Mouse (Mus musculus) liver, embryonic 14.5 days (tissue): ENCODE measurements at regions not wholly inside any gene's neighbourhood (a gene's known extent, or its start where the extent isn't known, plus 50 kb on each side); places are given as distances from the start of the nearest gene placed in this dataset.

Experiments
- CTCF ChIP-seq: IDR thresholded peaks from 2 replicates; pipeline ENCODE4 v1.5.1; 2016; ENCODE audit warnings: antibody characterized with exemption, low read depth, control low read depth
- EP300 ChIP-seq: IDR thresholded peaks from 2 replicates; pipeline ENCODE4 v1.6.1; 2016; ENCODE audit warnings: antibody characterized with exemption, low read depth

DNA sequence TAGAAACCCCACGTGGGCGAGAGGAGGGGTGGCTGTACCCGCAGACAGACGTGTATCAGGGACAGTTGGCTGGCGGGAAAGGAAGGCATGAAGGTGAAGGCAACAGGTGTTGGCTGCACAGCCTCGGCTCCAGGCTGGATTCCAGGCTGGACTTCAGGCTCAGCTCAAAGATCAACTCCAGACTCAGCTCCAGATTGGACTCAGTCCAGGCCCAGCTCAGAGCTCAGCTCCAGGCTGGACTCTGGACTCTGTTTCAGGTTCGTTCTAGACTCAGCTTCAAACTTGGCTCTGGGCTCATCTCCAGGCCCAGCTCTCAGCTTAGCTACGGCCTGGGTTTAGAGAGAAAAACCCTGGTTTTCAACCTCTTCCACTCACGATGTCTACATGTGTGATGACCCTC is 171.2 kb downstream of the Kif26a start:
- TF ChIP-seq EP300: no peak
- no peak for TF ChIP-seq CTCF
